Mouse (Mus musculus): ENCODE measurements around the gene Brsk2. TPM values are rescaled to one million over a fixed set of nuclear protein-coding genes. Genes with fewer than 3 reads are reported as not detected.

Gene Brsk2
- polyA plus RNA-seq, 1 experiment from 2014 or later: 11.4 TPM

DNA sequence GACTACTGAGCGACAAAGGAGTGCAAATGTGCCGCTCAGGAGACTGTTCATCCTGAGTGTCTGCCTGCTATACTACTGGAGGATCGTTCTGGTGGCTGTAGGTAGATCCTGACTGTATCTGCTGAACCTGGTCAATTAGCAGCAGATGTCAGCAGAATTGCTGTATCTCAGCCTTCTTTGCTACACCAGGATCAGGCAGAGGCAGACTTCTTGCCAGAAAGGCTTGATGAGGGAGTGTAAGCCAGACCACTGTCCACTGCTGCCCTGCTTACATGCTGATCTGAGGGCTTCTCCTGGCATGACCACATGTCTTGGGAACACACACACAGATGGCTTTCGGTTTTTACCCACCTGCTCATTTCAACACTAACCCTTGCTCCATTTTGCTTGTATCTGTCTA lies 2.3 kb downstream of the Brsk2 start:
- no peak for DNase-seq (ENCODE audit: low spot score, missing footprints)
- Histone ChIP-seq H3K9ac (ENCODE audit: low read length) (peak overlapping the region; percentile 100), H3K4me2 (peak overlapping the region; percentile 89), H3K4me1 (ENCODE audit: control insufficient read depth, insufficient read depth, low read length) (peaks cover 34% of the 10 kb centered on the region), H3K4me3 (ENCODE audit: low read depth, low read length) (peak overlapping the region; percentile 97), H3K9me3 (ENCODE audit: control insufficient read depth, low read length) (no peaks in the 10 kb centered on the region), H3K27me3 (ENCODE audit: control insufficient read depth, insufficient read depth, low read length) (peaks cover 3% of the 10 kb centered on the region; the same call in 1 of the 2 replicates), H3K27ac (ENCODE audit: low read depth, low read length) (no peak overlapping the region), H3K36me3 (ENCODE audit: control insufficient read depth, insufficient read depth, low read length) (peaks cover 8% of the 10 kb centered on the region)
- no peak for ATAC-seq (ENCODE audit: low FRiP score)
- 92% methylated on average over 4 of the region's 4 CpGs for WGBS

DNA sequence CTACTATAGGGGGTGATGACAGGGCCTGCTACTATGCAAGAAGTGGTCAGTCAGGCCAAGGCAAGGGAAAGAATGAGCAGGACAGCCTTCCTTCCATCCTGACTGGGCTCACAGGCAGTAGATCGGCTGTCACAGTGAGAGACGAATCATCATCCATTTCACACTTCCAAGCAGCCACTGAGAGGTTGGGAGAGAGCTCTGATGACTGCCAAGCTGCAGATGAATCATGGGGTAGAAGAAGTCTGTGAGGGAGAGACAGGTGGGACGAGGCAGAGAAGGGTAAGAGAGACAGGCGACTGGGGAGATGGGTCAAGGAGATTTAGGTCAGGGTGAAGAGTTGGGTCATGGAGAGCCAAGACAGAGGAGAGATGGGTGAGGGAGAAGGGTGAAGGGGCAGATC lies 3.4 kb downstream of the Brsk2 start:
- peaks cover 34% of the 10 kb centered on the region for H3K4me1 ChIP-seq (ENCODE audit: control insufficient read depth, insufficient read depth, low read length)

GRCm38 (mm10) chr7:141953616-141954015 lies 4.1 kb downstream of the Brsk2 start:
- 83% methylated on average over 6 of the region's 6 CpGs for WGBS
- Histone ChIP-seq H3K9me3 (ENCODE audit: control insufficient read depth, low read length) (no peaks in the 10 kb centered on the region), H3K36me3 (ENCODE audit: control insufficient read depth, insufficient read depth, low read length) (peaks cover 8% of the 10 kb centered on the region), H3K27ac (ENCODE audit: low read depth, low read length) (no peak overlapping the region), H3K4me2 (no peak overlapping the region), H3K27me3 (ENCODE audit: control insufficient read depth, insufficient read depth, low read length) (no peaks in the 10 kb centered on the region; the same call in 1 of the 2 replicates), H3K9ac (ENCODE audit: low read length) (no peak overlapping the region), H3K4me3 (ENCODE audit: low read depth, low read length) (no peak overlapping the region), H3K4me1 (ENCODE audit: control insufficient read depth, insufficient read depth, low read length) (peaks cover 30% of the 10 kb centered on the region)
- ATAC-seq (ENCODE audit: low FRiP score) (no peak), DNase-seq (ENCODE audit: low spot score, missing footprints) (no peak)

More for the DNA sequence above, 3.4 kb downstream of the Brsk2 start:
- H3K27ac ChIP-seq (ENCODE audit: low read depth, low read length): no peak overlapping the region
- ATAC-seq (ENCODE audit: low FRiP score) (no peak), DNase-seq (ENCODE audit: low spot score, missing footprints) (no peak)
- 89% methylated on average over 4 of the region's 4 CpGs for WGBS
- peaks cover 8% of the 10 kb centered on the region for H3K36me3 ChIP-seq (ENCODE audit: control insufficient read depth, insufficient read depth, low read length)
- no peak overlapping the region for H3K9ac ChIP-seq (ENCODE audit: low read length)
- no peaks in the 10 kb centered on the region; the same call in 1 of the 2 replicates for H3K27me3 ChIP-seq (ENCODE audit: control insufficient read depth, insufficient read depth, low read length)
- H3K4me2 ChIP-seq: no peak overlapping the region
- no peaks in the 10 kb centered on the region for H3K9me3 ChIP-seq (ENCODE audit: control insufficient read depth, low read length)
- no peak overlapping the region for H3K4me3 ChIP-seq (ENCODE audit: low read depth, low read length)

- peaks cover 26% of the 10 kb centered on the region for H3K4me1 ChIP-seq (ENCODE audit: control insufficient read depth, insufficient read depth, low read length)
Measured at GRCm38 (mm10) chr7:141955565-141956173, 6.1 kb downstream of the Brsk2 start.

GRCm38 (mm10) chr7:141956174-141956566 lies 6.6 kb downstream of the Brsk2 start:
- Histone ChIP-seq H3K4me1 (ENCODE audit: control insufficient read depth, insufficient read depth, low read length) (peaks cover 24% of the 10 kb centered on the region), H3K4me3 (ENCODE audit: low read depth, low read length) (no peak overlapping the region), H3K27ac (ENCODE audit: low read depth, low read length) (no peak overlapping the region), H3K4me2 (no peak overlapping the region), H3K9me3 (ENCODE audit: control insufficient read depth, low read length) (no peaks in the 10 kb centered on the region), H3K36me3 (ENCODE audit: control insufficient read depth, insufficient read depth, low read length) (peaks cover 8% of the 10 kb centered on the region), H3K9ac (ENCODE audit: low read length) (no peak overlapping the region), H3K27me3 (ENCODE audit: control insufficient read depth, insufficient read depth, low read length) (no peaks in the 10 kb centered on the region)
- DNase-seq (ENCODE audit: low spot score, missing footprints) (peak; percentile 54), ATAC-seq (ENCODE audit: low FRiP score) (no peak)
- 81% methylated on average over 8 of the region's 8 CpGs for WGBS

More at GRCm38 (mm10) chr7:141955565-141956173, 6.1 kb downstream of the Brsk2 start:
- WGBS: 77% methylated on average over 5 of the region's 5 CpGs
- ATAC-seq (ENCODE audit: low FRiP score) (no peak), DNase-seq (ENCODE audit: low spot score, missing footprints) (peak; percentile 72)
- Histone ChIP-seq H3K27me3 (ENCODE audit: control insufficient read depth, insufficient read depth, low read length) (no peaks in the 10 kb centered on the region), H3K9me3 (ENCODE audit: control insufficient read depth, low read length) (no peaks in the 10 kb centered on the region), H3K4me2 (no peak overlapping the region), H3K4me3 (ENCODE audit: low read depth, low read length) (no peak overlapping the region), H3K27ac (ENCODE audit: low read depth, low read length) (no peak overlapping the region), H3K9ac (ENCODE audit: low read length) (no peak overlapping the region), H3K36me3 (ENCODE audit: control insufficient read depth, insufficient read depth, low read length) (peaks cover 8% of the 10 kb centered on the region)

GRCm38 (mm10) chr7:141957524-141958051 lies 8.0 kb downstream of the Brsk2 start:
- Histone ChIP-seq H3K4me1 (ENCODE audit: control insufficient read depth, insufficient read depth, low read length) (peaks cover 30% of the 10 kb centered on the region), H3K36me3 (ENCODE audit: control insufficient read depth, insufficient read depth, low read length) (no peaks in the 10 kb centered on the region; the same call in none of the 2 replicates), H3K27me3 (ENCODE audit: control insufficient read depth, insufficient read depth, low read length) (no peaks in the 10 kb centered on the region), H3K9me3 (ENCODE audit: control insufficient read depth, low read length) (no peaks in the 10 kb centered on the region), H3K9ac (ENCODE audit: low read length) (no peak overlapping the region), H3K4me3 (ENCODE audit: low read depth, low read length) (no peak overlapping the region), H3K4me2 (no peak overlapping the region), H3K27ac (ENCODE audit: low read depth, low read length) (no peak overlapping the region)
- ATAC-seq (ENCODE audit: low FRiP score) (no peak), DNase-seq (ENCODE audit: low spot score, missing footprints) (no peak)
- 83% methylated on average over 4 of the region's 4 CpGs for WGBS

DNA sequence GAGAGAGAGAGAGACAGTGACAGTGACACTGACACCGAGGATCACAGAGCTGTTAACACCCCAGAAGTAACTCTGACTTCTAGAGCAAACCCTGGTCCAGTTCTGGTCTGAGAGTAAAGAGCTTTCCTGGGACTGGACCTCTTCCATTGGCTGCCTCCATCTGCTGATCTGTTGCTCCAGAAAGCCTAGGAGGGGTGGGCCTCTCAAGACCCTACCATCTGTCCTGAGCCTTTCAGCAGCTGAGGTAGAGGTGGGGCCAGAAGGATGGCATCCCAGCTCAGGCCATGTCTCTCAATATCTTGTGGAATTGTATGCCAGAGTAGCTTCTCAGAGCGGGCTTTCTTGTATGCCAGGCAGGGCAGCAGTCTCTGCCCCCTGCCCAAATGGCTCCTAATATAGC lies 8.7 kb downstream of the Brsk2 start:
- Histone ChIP-seq H3K4me3 (ENCODE audit: low read depth, low read length) (no peak overlapping the region), H3K4me1 (ENCODE audit: control insufficient read depth, insufficient read depth, low read length) (peaks cover 35% of the 10 kb centered on the region), H3K27me3 (ENCODE audit: control insufficient read depth, insufficient read depth, low read length) (no peaks in the 10 kb centered on the region), H3K27ac (ENCODE audit: low read depth, low read length) (no peak overlapping the region), H3K36me3 (ENCODE audit: control insufficient read depth, insufficient read depth, low read length) (no peaks in the 10 kb centered on the region; the same call in 1 of the 2 replicates), H3K9me3 (ENCODE audit: control insufficient read depth, low read length) (no peaks in the 10 kb centered on the region), H3K4me2 (no peak overlapping the region), H3K9ac (ENCODE audit: low read length) (no peak overlapping the region)
- DNase-seq (ENCODE audit: low spot score, missing footprints) (no peak), ATAC-seq (ENCODE audit: low FRiP score) (no peak)
- 86% methylated on average over 2 of the region's 2 CpGs for WGBS

DNA sequence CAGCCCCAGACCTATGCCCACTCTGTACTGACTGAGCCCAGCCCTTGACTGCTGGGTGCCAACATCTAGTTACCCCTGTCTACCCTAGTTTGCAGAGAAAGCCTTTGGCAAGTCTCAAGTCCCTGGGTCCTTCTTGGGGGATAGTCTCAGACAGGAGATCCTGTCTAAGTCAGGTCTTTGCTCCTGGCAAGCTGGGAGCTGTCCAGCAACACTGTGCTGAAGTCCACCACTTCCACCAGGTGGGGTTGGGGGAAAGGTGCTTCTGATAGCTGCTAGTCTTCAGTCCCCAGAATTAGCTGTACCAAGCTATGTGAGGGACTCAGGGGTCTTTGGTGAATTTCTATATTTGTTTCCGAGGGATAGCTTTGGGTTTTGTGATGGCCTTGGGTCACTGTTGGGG lies 9.6 kb downstream of the Brsk2 start:
- H3K9me3 ChIP-seq (ENCODE audit: control insufficient read depth, low read length): no peaks in the 10 kb centered on the region
- no peak overlapping the region for H3K9ac ChIP-seq (ENCODE audit: low read length)
- WGBS: 81% methylated on average over 1 of the region's 1 CpGs
- H3K4me1 ChIP-seq (ENCODE audit: control insufficient read depth, insufficient read depth, low read length): peaks cover 31% of the 10 kb centered on the region
- DNase-seq (ENCODE audit: low spot score, missing footprints): no peak
- H3K4me2 ChIP-seq: no peak overlapping the region
- no peak overlapping the region for H3K4me3 ChIP-seq (ENCODE audit: low read depth, low read length)
- ATAC-seq (ENCODE audit: low FRiP score): no peak
- no peak overlapping the region for H3K27ac ChIP-seq (ENCODE audit: low read depth, low read length)
- H3K36me3 ChIP-seq (ENCODE audit: control insufficient read depth, insufficient read depth, low read length): no peaks in the 10 kb centered on the region
- H3K27me3 ChIP-seq (ENCODE audit: control insufficient read depth, insufficient read depth, low read length): no peaks in the 10 kb centered on the region

DNA sequence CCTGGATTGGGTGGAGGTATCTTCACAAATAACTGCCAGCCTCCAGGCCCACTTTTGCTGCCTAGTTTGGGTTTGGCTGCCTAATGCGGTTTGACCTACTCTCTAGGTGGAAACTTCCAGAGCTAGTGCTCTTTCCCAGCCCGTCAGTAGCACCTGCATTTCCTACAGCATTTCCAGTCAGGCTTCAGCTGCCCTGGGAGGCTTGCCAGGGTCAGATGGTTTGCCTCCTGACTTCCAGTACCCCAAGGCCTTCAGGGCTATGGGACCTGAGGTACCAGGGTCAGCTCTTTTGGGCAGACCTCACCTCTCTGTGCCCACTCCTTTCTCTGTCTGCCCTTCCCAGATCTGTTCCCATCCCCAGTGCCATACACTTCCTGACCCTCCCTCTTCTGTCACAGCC lies 11.4 kb downstream of the Brsk2 start:
- WGBS: 91% methylated on average over 2 of the region's 2 CpGs
- Histone ChIP-seq H3K4me1 (ENCODE audit: control insufficient read depth, insufficient read depth, low read length) (peaks cover 20% of the 10 kb centered on the region), H3K27ac (ENCODE audit: low read depth, low read length) (no peak overlapping the region), H3K9me3 (ENCODE audit: control insufficient read depth, low read length) (no peaks in the 10 kb centered on the region), H3K4me3 (ENCODE audit: low read depth, low read length) (no peak overlapping the region), H3K9ac (ENCODE audit: low read length) (no peak overlapping the region), H3K36me3 (ENCODE audit: control insufficient read depth, insufficient read depth, low read length) (no peaks in the 10 kb centered on the region), H3K4me2 (no peak overlapping the region), H3K27me3 (ENCODE audit: control insufficient read depth, insufficient read depth, low read length) (no peaks in the 10 kb centered on the region)
- no peak for ATAC-seq (ENCODE audit: low FRiP score)
- no peak for DNase-seq (ENCODE audit: low spot score, missing footprints)
